Mouse (Mus musculus) CH12.LX (cell line): Measurements from ENCODE around the gene Nr2c2ap. TPM values are rescaled to one million over a fixed set of nuclear protein-coding genes. Genes with fewer than 3 reads are reported as not detected.

Source experiments
- DNase-seq: peaks from one replicate; pipeline ENCODE4 v3.0.0-alpha.2; 2013; ENCODE audit errors: extremely low read depth
- H3K27ac ChIP-seq: 2 replicates; pipeline ENCODE4 v1.5.1; 2012; ENCODE audit warnings: low read depth, mild to moderate bottlenecking, control low read depth, moderate library complexity; ENCODE audit not compliant: insufficient read depth
- H3K27me3 ChIP-seq: replicated peaks from 2 replicates; pipeline ENCODE3; 2012; ENCODE audit warnings: inconsistent platforms
- H3K36me3 ChIP-seq, 2 experiments: replicated peaks in 1 of 2; 2 replicates each; pipeline versions ENCODE3 to v1.6.1; 2012; ENCODE audit warnings: inconsistent platforms in 1 of 2, low read length in 1 of 2, mild to moderate bottlenecking in 1 of 2, mixed read lengths in 1 of 2, moderate library complexity in 1 of 2; ENCODE audit not compliant: control insufficient read depth in 1 of 2, insufficient read depth in 1 of 2
- H3K4me1 ChIP-seq, 2 experiments: 2 replicates each; pipeline ENCODE4 v1.6.1; 2012; ENCODE audit warnings: inconsistent platforms in 1 of 2, moderate library complexity in 1 of 2; ENCODE audit not compliant: insufficient read depth in 2 of 2, control insufficient read depth in 1 of 2
- H3K4me2 ChIP-seq: 2 replicates; pipeline ENCODE4 v1.6.1; 2012; ENCODE audit warnings: low read depth, mild to moderate bottlenecking, control low read depth; ENCODE audit not compliant: poor library complexity, insufficient read depth, severe bottlenecking
- H3K4me3 ChIP-seq, 3 experiments: fragments of 150-350 bp in 1 of 3; sonication (generic) in 1 of 3; replicated peaks in 1 of 3; 2 replicates each; pipeline versions ENCODE3 to v1.5.1; 2011 to 2012; ENCODE audit warnings: low read depth in 2 of 3, low read length in 2 of 3, mild to moderate bottlenecking in 2 of 3, moderate library complexity in 2 of 3, control low read depth in 1 of 3, improper control_type of control experiment in 1 of 3, inconsistent platforms in 1 of 3, mixed read lengths in 1 of 3; ENCODE audit not compliant: poor library complexity in 1 of 3
- H3K79me2 ChIP-seq: replicated peaks from 2 replicates; pipeline ENCODE4 v1.6.1; 2012; ENCODE audit warnings: mild to moderate bottlenecking, moderate library complexity; ENCODE audit not compliant: control insufficient read depth, poor library complexity, insufficient read depth, severe bottlenecking; ENCODE audit errors: extremely low read depth
- H3K9ac ChIP-seq: 2 replicates; pipeline ENCODE4 v1.6.1; 2012; ENCODE audit warnings: low read depth, mild to moderate bottlenecking, control low read depth, moderate library complexity; ENCODE audit not compliant: insufficient read depth
- H3K9me3 ChIP-seq: replicated peaks from 2 replicates; pipeline ENCODE3; 2012; ENCODE audit warnings: low read length, inconsistent platforms, mixed read lengths
- CHD1 ChIP-seq: IDR thresholded peaks from 2 replicates; pipeline ENCODE4 v1.6.1; 2012; ENCODE audit warnings: low read depth, low read length, improper control_type of control experiment, inconsistent platforms
- CHD2 ChIP-seq: IDR thresholded peaks from 2 replicates; pipeline ENCODE4 v1.6.1; 2011; ENCODE audit warnings: low read length, improper control_type of control experiment
- CTCF ChIP-seq, 2 experiments: IDR thresholded peaks in 1 of 2; conservative IDR thresholded peaks in 1 of 2; 2 replicates each; pipeline ENCODE4 v1.5.1; 2011 to 2012; ENCODE audit warnings: low read depth in 2 of 2, low read length in 2 of 2, improper control_type of control experiment in 1 of 2, inconsistent platforms in 1 of 2, mild to moderate bottlenecking in 1 of 2, moderate library complexity in 1 of 2
- E2F4 ChIP-seq: IDR thresholded peaks from 2 replicates; pipeline ENCODE4 v1.6.1; 2011; ENCODE audit warnings: low read depth, low read length, improper control_type of control experiment; ENCODE audit not compliant: insufficient replicate concordance
- ETS1 ChIP-seq: conservative IDR thresholded peaks from 2 replicates; pipeline ENCODE4 v1.6.1; 2012; ENCODE audit warnings: low read depth, mild to moderate bottlenecking, inconsistent platforms, low read length, improper control_type of control experiment, moderate library complexity
- JUN ChIP-seq: IDR thresholded peaks from 2 replicates; pipeline ENCODE4 v1.6.1; 2011; ENCODE audit warnings: low read depth, mild to moderate bottlenecking, low read length, improper control_type of control experiment, moderate library complexity; ENCODE audit not compliant: insufficient read depth
- JUND ChIP-seq: conservative IDR thresholded peaks from 2 replicates; pipeline ENCODE4 v1.6.1; 2011; ENCODE audit warnings: low read depth, low read length, improper control_type of control experiment
- MAFK ChIP-seq: IDR thresholded peaks from 2 replicates; pipeline ENCODE4 v1.6.1; 2011; ENCODE audit warnings: low read length, improper control_type of control experiment; ENCODE audit not compliant: insufficient replicate concordance
- MAX ChIP-seq: IDR thresholded peaks from 2 replicates; pipeline ENCODE4 v1.6.1; 2011; ENCODE audit warnings: low read length, improper control_type of control experiment
- MAZ ChIP-seq: IDR thresholded peaks from 2 replicates; pipeline ENCODE4 v1.6.1; 2012; ENCODE audit warnings: low read depth, mild to moderate bottlenecking, inconsistent platforms, low read length, improper control_type of control experiment, moderate library complexity
- MEF2A ChIP-seq: IDR thresholded peaks from 2 replicates; pipeline ENCODE4 v1.6.1; 2014; ENCODE audit warnings: low read depth, mild to moderate bottlenecking, inconsistent platforms, low read length, improper control_type of control experiment, borderline replicate concordance
- MXI1 ChIP-seq: IDR thresholded peaks from 2 replicates; pipeline ENCODE4 v1.6.1; 2011; ENCODE audit warnings: mild to moderate bottlenecking, low read depth, low read length, improper control_type of control experiment
- MYC ChIP-seq: IDR thresholded peaks from 2 replicates; pipeline ENCODE4 v1.6.1; 2011; ENCODE audit warnings: low read depth, mild to moderate bottlenecking, improper control_type of control experiment, low read length
- NELFE ChIP-seq: IDR thresholded peaks from 2 replicates; pipeline ENCODE4 v1.6.1; 2011; ENCODE audit warnings: low read depth, low read length, improper control_type of control experiment
- PAX5 ChIP-seq: IDR thresholded peaks from 2 replicates; pipeline ENCODE4 v1.6.1; 2012; ENCODE audit warnings: low read length, inconsistent platforms, mixed read lengths
- RAD21 ChIP-seq: IDR thresholded peaks from 2 replicates; pipeline ENCODE4 v1.6.1; 2011; ENCODE audit warnings: low read depth, mild to moderate bottlenecking, low read length, improper control_type of control experiment, moderate library complexity
- SIN3A ChIP-seq: IDR thresholded peaks from 2 replicates; pipeline ENCODE4 v1.6.1; 2012; ENCODE audit warnings: low read length, improper control_type of control experiment, inconsistent platforms
- SMC3 ChIP-seq: IDR thresholded peaks from 2 replicates; pipeline ENCODE4 v1.6.1; 2011; ENCODE audit warnings: low read depth, low read length, improper control_type of control experiment
- TBP ChIP-seq: conservative IDR thresholded peaks from 2 replicates; pipeline ENCODE4 v1.6.1; 2011; ENCODE audit warnings: low read depth, low read length, improper control_type of control experiment
- TCF12 ChIP-seq: IDR thresholded peaks from 2 replicates; pipeline ENCODE4 v1.6.1; 2014; ENCODE audit warnings: low read depth, mild to moderate bottlenecking, inconsistent platforms, low read length, improper control_type of control experiment
- UBTF ChIP-seq: IDR thresholded peaks from 2 replicates; pipeline ENCODE4 v1.6.1; 2012; ENCODE audit warnings: low read depth, mild to moderate bottlenecking, inconsistent platforms, low read length, improper control_type of control experiment, moderate library complexity
- ZC3H11A ChIP-seq: IDR thresholded peaks from 2 replicates; pipeline ENCODE4 v1.6.1; 2012; ENCODE audit warnings: low read depth, mild to moderate bottlenecking, inconsistent platforms, low read length, improper control_type of control experiment
- ZKSCAN1 ChIP-seq: IDR thresholded peaks from 2 replicates; pipeline ENCODE4 v1.6.1; 2012; ENCODE audit warnings: low read depth, inconsistent platforms, low read length, improper control_type of control experiment, borderline replicate concordance
- ZMIZ1 ChIP-seq: IDR thresholded peaks from 2 replicates; pipeline ENCODE4 v1.6.1; 2012; ENCODE audit warnings: low read depth, mild to moderate bottlenecking, inconsistent platforms, low read length, improper control_type of control experiment
- dilution Hi-C: fragments of 300-500 bp; cut with MboI; formaldehyde crosslinking; loops from 2 replicates; pipeline ENCODE4 v1.14.3; 2020; ENCODE audit warnings: low sequenced_read_pairs; ENCODE audit not compliant: extremely low pct_unique_long_range_greater_than_20kb, extremely low pct_ligation_motif_present
- in situ Hi-C: fragments of 300-500 bp; cut with MboI; formaldehyde crosslinking; loops from 3 replicates; pipeline ENCODE4 v1.14.3; 2019; ENCODE audit warnings: low sequenced_read_pairs, low pct_ligation_motif_present, low pct_unique_long_range_greater_than_20kb, mixed read lengths
- polyA plus RNA-seq: library from polyadenylated mRNA; unstranded; fragments of >175 nt; gene quantifications from 2 replicates; pipeline ENCODE4 v1.2.1, GENCODE M21; 2012; ENCODE audit warnings: low read depth; ENCODE audit not compliant: insufficient read length
- total RNA-seq, 2 experiments: library from RNA; depleted of rRNA; stranded (reverse); fragments of 300-350 nt in 1 of 2; fragments of >200 nt in 1 of 2; gene quantifications; 2 replicates each; pipeline ENCODE4 v1.2.3; 2012 to 2014

The Nr2c2ap gene
- total and polyA plus RNA-seq, 3 experiments = 16.4 to 61.3 (median 22.7) TPM

- Histone ChIP-seq H3K36me3 (peaks cover 19 to 40% of the 10 kb centered on the region in 2 experiments), H3K27ac (peak overlapping the region; percentile 37), H3K4me1 (peaks cover 12 to 53% of the 10 kb centered on the region in 2 experiments; a peak in 3 of 4 replicates), H3K4me3 (peak overlapping the region in 2 of 3 experiments; percentile 41 to 45), H3K27me3 (no peaks in the 10 kb centered on the region), H3K9me3 (no peaks in the 10 kb centered on the region), H3K79me2 (peaks cover 13% of the 10 kb centered on the region), H3K9ac (no peak overlapping the region; the same call in 1 of the 2 replicates)
- in situ Hi-C loops = loop anchor here (5.0 kb wide), 1 partner anchor 38 kb away; the partner anchor contains the start of gene Slc25a42
- peak; percentile 73 for DNase-seq
- peak; percentile 38; the same call in 1 of the 2 replicates for TF ChIP-seq SIN3A
- peak; percentile 48; the same call in 1 of the 2 replicates for TF ChIP-seq ETS1
- TF ChIP-seq ZC3H11A = no peak
- TF ChIP-seq MXI1 = peak; percentile 42; the same call in 1 of the 2 replicates
- 0 out of 2 replicates have a peak, but pooled peaks have one; percentile 9 for TF ChIP-seq TBP
- TF ChIP-seq CHD2 = no peak
- no peak for TF ChIP-seq NELFE
- TF ChIP-seq ZKSCAN1 = no peak
- TF ChIP-seq MYC = no peak
- no peak for TF ChIP-seq E2F4
- no peak for TF ChIP-seq PAX5
- TF ChIP-seq MEF2A = peak; percentile 95
- TF ChIP-seq JUN = no peak
- TF ChIP-seq MAX = no peak
- peak in 1 of 2 experiments; percentile 13; a peak in 1 of 4 replicates for TF ChIP-seq CTCF (conservative IDR thresholded peaks at IDR 0.05 in 1 of 2, IDR thresholded peaks at IDR 0.05 in 1 of 2; ENCODE audit: low read depth in 2 of 2, low read length in 2 of 2)
- TF ChIP-seq JUND = no peak
- TF ChIP-seq CHD1 = no peak
- no peak for TF ChIP-seq MAFK
- no peak for TF ChIP-seq TCF12
- TF ChIP-seq MAZ = no peak
- no peak for TF ChIP-seq UBTF
- TF ChIP-seq ZMIZ1 = no peak
- no peak for TF ChIP-seq RAD21
- TF ChIP-seq SMC3 = no peak
- TF ChIP-seq, all 38 proteins: peak for 6
- H3K4me2 ChIP-seq = peak overlapping the region; percentile 63
- dilution Hi-C loops = no loop called here
Observed at GRCm38 (mm10) chr8:70174079-70174478, 42.9 kb downstream of the Nr2c2ap start.
